ENCODE assay signal across 12 mouse cellular contexts in the genomic region with DNA sequence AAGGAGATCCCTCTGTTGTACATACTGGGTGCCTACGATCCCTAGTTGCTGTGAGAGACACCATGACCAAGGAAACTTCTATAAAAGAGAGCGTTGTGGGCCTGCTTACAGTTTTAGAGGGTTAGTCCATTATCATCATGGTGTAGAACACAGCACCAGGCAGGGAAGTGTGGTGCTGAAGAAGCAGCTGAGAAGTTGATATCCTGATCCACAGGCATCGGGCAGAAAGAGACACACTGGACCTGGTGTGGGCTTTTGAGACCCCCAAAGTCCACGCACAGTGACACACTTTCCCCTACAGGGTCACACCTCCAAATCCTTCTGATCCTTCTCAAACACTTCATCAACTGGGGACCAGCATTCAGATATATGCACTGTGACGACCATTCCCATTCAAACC.
"Had no signal": no experiment of that assay in that cellular context is flagged by ENCODE, and none has a peak within 500 bp of the region (broad histone marks: within the 10 kb centered on the region; RNA-seq: fewer than 3 reads in every experiment).

No protein-coding gene starts in this region.

- DNase-seq: retina, postnatal 1 day; right cerebral cortex, adult 18-20 months; right cerebral cortex, postnatal 14 days; right cerebral cortex, postnatal 25 days; right cerebral cortex, postnatal 4 days; spleen, adult 18-20 months; thymus, adult 18-20 months; thymus, adult 2 months; thymus, postnatal 14 days; thymus, postnatal 25 days; thymus, postnatal 36 days; thymus, postnatal 4 days had no signal
